Mouse (Mus musculus): ENCODE data around the gene Fbxw7.

Gene Fbxw7

DNA sequence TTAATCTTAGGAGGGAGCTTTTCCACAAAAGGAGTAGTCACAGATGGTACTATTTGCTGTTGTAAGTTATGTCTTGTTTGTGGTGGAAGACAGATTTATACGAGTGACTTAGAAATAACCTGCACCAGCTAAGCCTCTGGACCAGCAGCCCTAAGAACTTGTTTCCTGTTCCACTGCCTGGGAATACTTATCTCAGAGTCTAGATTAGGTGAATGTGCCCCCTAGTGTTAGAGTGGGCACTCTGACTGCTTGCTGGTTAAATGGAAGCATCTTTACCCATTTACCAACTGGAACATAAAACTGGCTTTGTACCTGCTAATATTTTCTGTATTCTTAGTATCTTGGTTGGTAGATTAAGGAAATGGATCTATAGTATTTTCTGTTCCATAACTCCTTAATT is 74.6 kb downstream of the Fbxw7 start:
- in situ Hi-C loops (cut with MboI, MseI) = no loop called here

DNA sequence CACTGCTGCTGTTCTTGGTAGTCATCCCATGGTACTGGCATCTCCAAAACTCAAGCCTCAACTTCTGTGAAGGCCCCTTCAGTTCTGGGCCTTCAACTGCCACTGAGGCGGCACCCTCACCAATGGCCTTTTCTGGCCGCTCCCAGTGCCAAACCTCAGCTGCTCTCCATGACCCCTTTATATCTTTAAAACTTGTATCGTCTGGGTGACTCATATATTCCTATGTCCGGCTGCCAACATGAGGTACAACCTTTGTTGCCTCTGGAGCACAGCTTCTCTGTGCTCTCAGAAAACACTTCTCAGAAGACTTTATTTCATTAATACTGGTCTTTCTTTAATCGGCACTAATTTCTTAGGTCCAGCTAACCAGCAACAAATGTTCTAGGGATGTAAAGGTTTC is 75.9 kb downstream of the Fbxw7 start:
- in situ Hi-C loops (cut with MboI, MseI) = no loop called here

DNA sequence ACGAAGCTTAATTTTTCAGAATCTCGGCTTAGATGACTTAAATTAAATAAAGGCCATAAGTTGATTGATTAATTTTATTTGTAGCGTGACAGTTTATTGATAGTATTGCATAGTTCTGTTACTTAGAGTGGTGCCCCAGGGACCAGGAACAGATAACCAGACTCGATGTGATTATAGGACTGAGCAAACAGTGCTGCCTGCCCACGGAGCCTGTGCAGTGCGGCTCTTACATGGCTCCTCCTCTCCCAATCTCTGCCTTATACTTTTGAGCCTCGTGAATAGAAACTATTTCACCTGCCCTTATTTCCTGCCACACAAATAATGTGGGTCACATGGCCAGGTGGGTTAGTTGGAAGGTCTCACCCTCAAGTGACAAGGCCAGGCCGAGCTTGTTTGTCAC is 82.9 kb downstream of the Fbxw7 start:
- in situ Hi-C loops (cut with MboI, MseI) = no loop called here

GRCm38 (mm10) chr3:84906528-84906927 is 91.5 kb downstream of the Fbxw7 start:
- in situ Hi-C loops (cut with MboI, MseI) = no loop called here

DNA sequence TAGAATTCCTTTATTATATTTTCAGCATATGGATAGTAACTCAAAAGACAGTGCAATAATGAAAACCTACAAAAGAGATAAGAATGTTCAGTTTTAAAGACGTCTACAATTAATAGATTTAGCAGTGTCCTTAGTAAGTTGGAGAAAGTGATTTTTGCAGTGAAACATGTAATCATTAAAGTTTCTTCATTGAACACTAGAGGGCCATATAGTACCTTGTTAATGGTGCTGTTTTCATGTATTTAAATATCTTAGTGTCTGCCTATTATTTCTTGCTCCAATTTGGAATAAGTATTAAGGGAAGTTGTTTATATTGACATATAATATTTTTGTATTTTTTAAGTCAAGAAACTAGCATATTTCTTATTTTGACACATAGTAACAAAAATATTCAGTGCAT is 99.2 kb downstream of the Fbxw7 start:
- in situ Hi-C loops (cut with MboI, MseI) = no loop called here

GRCm38 (mm10) chr3:84917903-84918679 is 103.0 kb downstream of the Fbxw7 start:
- in situ Hi-C loops (cut with MboI, MseI) = no loop called here

DNA sequence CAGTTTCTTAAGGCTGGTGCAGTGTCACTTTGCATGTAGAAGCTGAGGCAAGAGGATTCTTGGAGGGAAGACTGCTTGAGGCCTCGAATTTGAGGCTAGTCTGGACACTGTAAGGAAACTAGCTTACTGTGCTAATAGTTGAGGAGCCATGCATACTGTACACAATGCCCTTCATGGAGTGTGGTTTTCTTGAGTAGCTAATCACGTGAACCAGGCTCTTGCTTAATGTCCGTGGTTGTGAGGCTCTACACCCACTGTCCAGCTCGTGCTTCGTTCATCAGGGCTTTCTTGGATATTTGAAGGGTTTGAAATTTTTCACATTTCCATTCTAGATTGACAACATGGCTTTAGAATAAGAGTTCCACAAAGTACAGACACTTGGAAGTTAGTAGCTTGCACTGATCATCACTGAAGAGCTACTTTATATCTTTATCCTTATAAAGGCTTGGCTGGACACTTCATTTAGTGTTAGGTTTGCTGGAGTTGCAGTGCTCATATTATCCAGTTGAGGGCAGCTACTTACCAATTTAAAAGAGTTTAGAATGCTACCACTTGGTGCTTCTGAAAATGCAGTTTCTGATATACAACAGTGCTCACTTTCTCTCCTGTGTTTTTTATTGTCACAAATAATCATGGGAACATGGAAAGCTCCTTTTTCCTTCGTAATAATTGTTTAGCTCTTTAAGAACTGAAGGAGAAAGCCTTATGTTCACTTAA is 106.8 kb downstream of the Fbxw7 start:
- in situ Hi-C loops (cut with MboI, MseI) = no loop called here

DNA sequence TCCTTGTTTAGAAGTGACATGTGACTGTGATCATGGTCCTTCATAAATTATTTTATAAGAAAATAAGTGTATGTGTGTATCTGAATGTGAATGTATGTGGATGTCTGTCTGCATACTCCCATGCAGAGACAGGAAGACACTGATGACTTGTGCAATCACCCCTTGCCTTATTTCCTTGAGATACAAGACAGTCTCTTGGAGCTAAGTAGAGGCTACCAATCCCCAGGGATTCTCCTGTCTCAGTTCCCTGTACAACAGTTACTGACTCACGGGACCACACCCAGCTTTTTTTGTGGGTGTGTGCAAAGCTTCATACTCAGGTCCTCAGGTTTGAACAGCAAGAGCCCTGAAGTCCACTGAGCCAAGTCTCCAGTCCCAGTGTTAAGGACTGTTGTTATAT is 108.2 kb downstream of the Fbxw7 start:
- in situ Hi-C loops (cut with MboI, MseI) = no loop called here

DNA sequence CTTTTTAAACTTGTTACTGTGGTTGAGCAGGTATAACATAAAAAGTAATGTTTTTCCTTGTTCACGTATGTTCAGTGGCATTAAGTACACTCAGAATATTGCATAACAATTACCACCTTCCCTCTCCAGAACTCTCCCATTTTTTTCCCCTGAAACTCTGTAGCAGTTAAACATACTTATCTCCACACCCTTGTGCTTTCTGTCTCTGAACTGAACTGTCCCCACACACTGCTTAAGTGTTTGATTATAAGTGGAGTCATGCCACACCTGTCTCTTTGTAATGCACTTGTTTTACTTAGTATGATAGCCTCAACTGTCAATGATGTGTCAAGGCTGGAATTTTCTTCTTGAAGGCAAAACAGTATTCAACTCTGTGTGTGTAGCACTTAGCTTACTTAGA is 108.6 kb downstream of the Fbxw7 start:
- in situ Hi-C loops (cut with MboI, MseI) = no loop called here

DNA sequence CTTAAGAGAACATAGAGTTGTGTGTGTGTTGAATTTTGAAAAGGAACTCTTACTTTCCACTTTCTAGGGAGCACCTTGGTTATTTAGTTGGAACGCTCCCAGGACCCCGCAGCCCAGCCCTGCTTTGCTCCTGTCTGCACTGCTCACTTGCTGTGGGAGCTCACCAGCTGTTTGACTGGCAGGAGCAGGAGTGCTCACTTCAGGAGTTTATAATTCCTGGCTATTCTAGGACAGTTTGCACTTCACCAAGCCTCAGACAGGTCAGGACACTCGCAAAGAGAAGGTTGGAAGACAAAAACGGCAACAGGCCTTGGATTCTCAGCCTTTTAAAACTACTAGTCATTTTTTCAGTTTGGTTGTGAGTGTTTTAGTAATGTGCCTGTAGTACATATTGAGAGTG is 110.2 kb downstream of the Fbxw7 start:
- in situ Hi-C loops (cut with MboI, MseI) = no loop called here

DNA sequence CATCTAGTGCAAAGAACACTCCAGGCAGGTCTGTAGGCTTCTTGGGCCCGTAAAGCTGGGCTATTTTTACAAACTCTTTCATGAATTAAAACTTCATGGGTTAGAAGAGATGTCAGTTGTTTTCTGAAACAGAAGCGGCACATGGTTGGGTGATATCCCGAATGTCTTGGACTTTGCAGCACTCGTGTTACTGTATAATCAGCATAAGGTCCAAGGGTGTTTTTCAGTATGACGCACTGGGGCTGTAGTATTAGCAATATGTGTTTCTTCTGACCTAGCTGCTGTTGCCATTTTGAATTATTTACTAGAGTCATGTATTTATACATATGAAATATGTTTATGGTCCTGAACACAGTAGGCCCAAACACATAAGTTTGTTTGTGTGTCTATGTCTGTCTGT is 111.1 kb downstream of the Fbxw7 start:
- in situ Hi-C loops (cut with MboI, MseI) = no loop called here

DNA sequence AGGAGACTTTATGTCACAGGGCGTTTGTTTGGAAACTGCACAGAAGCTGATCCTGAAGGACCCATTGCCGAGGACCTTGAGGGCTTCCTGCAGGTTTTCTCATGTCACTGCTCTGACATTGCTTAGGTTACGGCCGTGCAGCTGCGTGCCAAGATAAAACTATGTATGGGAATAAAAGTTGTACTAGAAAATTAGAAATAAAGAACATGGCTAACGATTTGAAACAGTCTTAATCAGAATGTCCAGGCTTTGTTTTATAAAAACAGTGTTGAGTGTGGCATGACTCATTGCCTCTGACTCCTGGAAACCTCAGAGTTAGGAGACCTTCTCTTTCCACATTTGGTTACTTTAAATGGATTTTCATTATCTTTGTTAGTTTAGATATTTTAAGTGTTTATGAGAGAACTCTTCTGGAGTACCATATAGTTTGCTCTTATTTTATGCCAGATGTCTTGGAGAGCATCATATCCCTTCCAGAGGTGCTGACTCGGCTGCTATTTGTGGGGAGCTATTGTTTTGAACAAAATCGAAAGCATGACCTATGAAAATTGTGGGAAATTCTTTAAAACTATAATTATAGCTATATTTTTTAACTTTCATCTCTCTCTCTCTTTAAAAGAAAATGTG is 112.2 kb downstream of the Fbxw7 start:
- in situ Hi-C loops (cut with MboI, MseI) = no loop called here

DNA sequence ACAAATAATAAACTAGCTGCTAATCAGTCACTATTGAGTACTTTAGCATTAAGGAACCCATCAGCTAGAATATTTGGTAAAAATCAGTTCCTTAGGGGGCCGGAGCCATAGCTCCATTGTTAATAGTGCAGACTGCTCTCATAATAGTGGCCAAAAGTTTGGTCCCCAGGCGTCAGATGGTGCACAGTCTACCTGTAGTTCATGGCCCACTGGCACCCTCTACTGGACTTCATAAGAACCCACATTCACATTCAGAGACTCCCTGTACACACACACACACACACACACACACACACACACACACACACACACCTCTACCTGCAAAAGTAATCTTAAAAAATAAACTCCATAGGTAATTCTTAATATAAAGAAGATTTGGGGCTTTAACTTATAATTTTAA is 112.8 kb downstream of the Fbxw7 start:
- in situ Hi-C loops (cut with MboI, MseI) = no loop called here

DNA sequence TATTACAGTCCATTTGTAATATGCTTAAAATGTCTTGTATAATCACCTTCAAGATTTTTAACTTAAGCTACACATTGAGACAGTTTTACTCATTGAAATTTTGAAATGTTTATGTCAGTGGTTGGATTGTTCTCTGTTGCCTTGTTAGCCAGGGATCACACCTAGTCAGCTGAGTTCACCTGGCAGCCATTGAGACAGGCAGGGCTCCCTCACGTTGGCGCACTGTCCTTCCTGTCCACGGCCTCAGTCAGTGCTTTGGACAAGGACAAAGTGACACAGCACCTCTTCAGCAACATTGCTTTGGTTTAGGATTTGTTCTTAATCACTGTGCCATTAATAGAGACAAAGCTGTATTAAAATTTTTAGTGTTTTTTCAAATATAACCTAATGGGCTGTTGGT is 114.1 kb downstream of the Fbxw7 start:
- in situ Hi-C loops (cut with MboI, MseI) = no loop called here

DNA sequence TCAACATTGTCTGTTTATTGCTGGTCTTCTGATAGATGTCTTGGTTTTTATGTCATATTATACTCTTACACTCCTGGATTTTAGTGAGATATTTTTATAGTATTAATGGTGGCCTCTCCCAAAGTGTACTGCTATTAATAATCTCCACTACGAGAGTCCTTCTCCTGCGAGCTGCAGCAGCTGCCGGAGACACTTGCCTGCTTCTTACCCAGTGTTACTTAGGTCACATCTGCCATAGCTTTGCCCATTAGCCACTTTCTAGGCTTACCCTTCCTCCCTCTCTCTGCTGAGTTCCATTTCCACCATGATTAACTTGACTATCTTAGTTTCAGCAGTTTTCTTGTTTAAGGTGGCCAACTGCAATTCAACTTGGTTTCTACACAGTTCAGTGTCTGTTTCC is 115.6 kb downstream of the Fbxw7 start:
- in situ Hi-C loops (cut with MboI, MseI) = no loop called here

GRCm38 (mm10) chr3:84935729-84936128 is 120.7 kb downstream of the Fbxw7 start:
- in situ Hi-C loops (cut with MboI, MseI) = no loop called here

- in situ Hi-C loops (cut with MboI, MseI) = no loop called here
Observed at GRCm38 (mm10) chr3:84936252-84936651, 121.2 kb downstream of the Fbxw7 start.

- in situ Hi-C loops (cut with MboI, MseI) = no loop called here
Observed at GRCm38 (mm10) chr3:84936956-84937355, 121.9 kb downstream of the Fbxw7 start.

- in situ Hi-C loops (cut with MboI, MseI) = no loop called here
Observed at GRCm38 (mm10) chr3:84937360-84938355, 122.6 kb downstream of the Fbxw7 start.

GRCm38 (mm10) chr3:84944933-84945332 is 129.9 kb downstream of the Fbxw7 start:
- in situ Hi-C loops (cut with MboI, MseI) = no loop called here

DNA sequence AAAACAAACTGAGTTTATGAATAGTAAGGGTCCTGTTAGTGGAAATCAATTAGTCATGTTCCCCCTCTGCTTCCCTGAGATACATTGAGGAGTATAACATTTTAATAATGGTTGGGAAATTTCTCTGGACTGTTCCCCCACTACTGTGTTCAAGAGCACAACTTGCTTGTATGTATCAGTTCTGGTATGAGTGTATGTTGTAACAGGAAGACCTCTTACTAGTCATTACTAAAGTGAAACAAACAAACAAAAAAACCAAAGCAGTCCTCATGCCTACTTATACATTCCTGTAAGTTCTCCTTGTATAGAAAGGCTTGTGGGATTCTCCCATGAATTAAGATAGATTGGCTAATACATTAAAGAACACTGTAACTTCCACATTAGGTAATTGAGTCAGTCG is 131.3 kb downstream of the Fbxw7 start:
- in situ Hi-C loops (cut with MboI, MseI) = no loop called here

DNA sequence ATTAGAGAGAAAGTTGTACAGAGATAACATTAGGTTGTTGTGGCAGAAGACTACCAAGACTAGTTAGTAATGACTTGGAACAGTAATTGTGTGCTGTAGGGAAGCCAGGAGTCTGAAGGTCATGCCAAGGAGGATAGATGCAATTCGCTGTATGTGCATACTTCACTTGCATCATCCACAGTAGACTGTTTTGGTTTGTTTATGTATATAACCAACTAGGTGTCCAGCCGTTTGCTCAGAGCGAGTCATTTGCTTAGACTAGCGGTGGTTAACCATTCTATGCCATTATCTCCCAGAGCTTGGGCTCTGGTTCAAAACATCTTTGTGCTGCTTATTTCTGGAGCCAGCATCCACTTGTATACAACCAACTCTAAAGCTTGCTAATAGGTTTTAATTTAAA is 134.3 kb downstream of the Fbxw7 start:
- in situ Hi-C loops (cut with MboI, MseI) = no loop called here
